Mouse (Mus musculus): Measurements from ENCODE around the gene Hsd3b5.
"Not testable (repeated sequence)": the region's sequence is repeated elsewhere in the genome, so short reads cannot be mapped to it uniquely, and the experiment has no call there.

Gene Hsd3b5

DNA sequence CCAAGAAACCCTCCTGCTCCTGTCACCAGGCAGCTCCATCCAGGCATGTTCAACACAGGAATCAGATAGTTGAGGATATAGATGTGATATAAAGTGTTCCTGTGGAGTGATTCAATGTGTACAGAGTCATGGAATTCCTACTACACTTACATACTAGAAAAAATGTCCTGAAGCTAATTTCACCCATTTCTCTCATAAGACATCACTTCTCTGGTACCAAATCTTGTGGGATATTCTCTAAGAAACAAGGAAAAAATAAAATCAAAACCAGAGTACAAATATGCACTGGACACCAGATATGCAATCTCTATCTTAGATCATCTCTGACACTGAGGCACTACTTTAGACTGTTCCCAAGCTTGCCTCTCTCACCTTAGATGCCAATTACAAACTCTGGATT, at the start of gene Hsd3b5:
Gene Hsd3b5 (minus strand): TSS at position 101 of the 400 bp plus-strand sequence.
- no peak for DNase-seq (ENCODE audit: low spot score)

GRCm38 (mm10) chr3:98635145-98635544, 5.1 kb upstream of the Hsd3b5 start:
- DNase-seq (ENCODE audit: low spot score): no peak

DNA sequence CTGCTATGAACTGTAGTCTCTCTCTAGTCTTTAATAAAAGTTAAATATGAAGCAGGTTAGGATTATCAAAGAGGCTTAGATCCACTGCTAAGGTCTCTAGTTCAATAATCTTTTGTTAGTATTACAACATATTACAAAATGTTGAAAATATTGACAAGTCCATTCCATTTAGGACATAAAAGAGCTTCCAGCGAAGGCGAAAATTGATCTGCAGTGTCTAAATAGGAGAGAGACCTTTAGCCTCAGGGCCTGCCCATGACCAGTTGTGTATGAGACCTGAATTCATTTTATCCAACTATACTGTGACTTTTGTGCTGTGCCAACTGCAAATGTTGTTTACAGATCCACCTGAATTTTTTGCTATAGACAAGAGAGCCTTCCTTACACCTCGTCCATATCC, 419 bp downstream of the Hsd3b5 start:
- DNase-seq (ENCODE audit: low spot score): no peak

DNA sequence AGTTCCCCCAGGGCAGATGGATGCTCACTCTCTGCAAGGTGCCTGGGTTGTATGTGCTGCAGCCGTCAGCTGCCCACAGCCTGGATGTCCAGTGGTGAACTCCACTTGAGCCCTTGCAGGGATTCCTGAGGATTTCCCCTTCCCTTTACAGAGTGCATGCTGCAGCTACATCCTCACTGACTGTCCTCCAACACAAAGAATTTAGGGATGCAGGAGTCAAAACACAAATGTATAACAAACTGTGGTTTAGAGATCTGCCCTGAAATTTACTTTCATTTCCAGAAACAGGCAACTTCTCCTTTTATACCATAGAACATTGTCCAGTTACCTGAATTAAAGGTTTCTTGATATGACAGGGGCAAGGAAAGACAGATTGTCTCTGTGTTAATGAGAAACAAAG, 13.3 kb downstream of the Hsd3b5 start:
- not testable (repeated sequence) for DNase-seq (ENCODE audit: low spot score)

- not testable (repeated sequence) for DNase-seq (ENCODE audit: low spot score)
These were observed 13.8 kb downstream of the Hsd3b5 start for GRCm38 (mm10) chr3:98616244-98616643.

GRCm38 (mm10) chr3:98614406-98614927, 15.6 kb downstream of the Hsd3b5 start:
- DNase-seq (ENCODE audit: low spot score): not testable (repeated sequence)

- no peak for DNase-seq (ENCODE audit: low spot score)
These were observed 16.1 kb downstream of the Hsd3b5 start for GRCm38 (mm10) chr3:98613963-98614362.

GRCm38 (mm10) chr3:98613540-98613939, 16.5 kb downstream of the Hsd3b5 start:
- not testable (repeated sequence) for DNase-seq (ENCODE audit: low spot score)

- no peak for DNase-seq (ENCODE audit: low spot score)
These were observed 41.3 kb downstream of the Hsd3b5 start, which contains the start of gene Gm10681 for GRCm38 (mm10) chr3:98588707-98589106. Gene Gm10681 (minus strand): TSS chr3:98588807.

DNA sequence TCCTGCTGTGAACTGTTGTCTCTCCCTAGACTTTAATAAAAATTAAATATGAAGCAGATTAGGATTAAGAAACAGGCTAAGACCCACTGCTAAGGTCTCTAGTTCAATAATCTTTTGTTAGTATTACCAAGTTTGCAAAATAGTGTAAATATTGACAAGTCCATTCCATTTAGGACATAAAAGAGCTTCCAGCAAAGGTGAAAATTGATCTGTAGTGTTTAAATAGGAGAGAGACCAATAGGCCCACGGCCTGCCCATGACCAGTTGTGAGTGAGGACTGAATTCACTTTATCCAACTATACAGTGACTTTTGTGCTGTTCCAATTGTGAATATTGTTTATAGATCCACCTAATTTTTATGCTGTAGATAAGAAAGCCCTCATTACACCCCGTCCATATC, 42.3 kb downstream of the Hsd3b5 start:
- DNase-seq (ENCODE audit: low spot score): no peak

DNA sequence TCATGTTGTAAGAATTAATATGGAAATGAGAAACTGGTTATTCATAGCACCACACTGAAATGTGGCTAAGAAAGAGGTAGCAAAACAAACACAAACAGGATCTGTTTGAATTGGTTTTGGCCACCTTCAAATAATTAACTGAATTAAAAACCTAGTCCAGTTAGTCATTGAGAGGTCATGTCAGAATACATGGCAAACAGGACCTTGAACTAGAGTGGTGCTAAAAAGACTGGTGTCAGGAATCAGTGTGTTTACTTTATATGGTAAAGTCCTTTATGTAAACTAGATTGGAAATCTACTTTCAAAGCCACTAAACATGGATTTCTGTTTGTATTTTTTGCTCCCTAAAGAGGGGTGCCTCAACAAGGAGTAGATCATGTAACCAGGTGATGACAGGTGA, 47.4 kb downstream of the Hsd3b5 start:
- not testable (repeated sequence) for DNase-seq (ENCODE audit: low spot score)

DNA sequence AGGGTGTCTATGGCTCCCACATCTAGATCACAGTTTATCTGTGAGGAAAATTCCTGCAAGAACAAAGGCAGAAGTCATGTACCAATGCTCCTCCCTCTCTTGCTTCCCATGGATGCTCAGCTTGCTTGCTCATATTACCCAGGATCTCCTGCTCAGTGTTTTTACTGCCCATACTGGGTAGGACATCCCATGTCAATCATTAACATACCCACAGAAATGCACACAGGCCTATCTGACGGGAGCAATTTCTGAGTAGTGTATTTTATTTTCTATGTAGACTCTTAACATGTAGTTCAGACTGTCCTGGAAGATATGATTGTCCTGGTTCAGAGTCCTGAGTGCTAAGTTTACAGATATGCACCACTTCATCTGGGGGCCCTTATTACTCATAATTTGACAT, 47.9 kb downstream of the Hsd3b5 start:
- DNase-seq (ENCODE audit: low spot score): not testable (repeated sequence)

GRCm38 (mm10) chr3:98581024-98581423, 49.0 kb downstream of the Hsd3b5 start:
- DNase-seq (ENCODE audit: low spot score): peak; percentile 25
